Mouse (Mus musculus): Measurements from ENCODE around the gene Lrrc51. TPM values are rescaled to one million over a fixed set of nuclear protein-coding genes. Genes with fewer than 3 reads are reported as not detected.
"Not testable (repeated sequence)": the region's sequence is repeated elsewhere in the genome, so short reads cannot be mapped to it uniquely, and the experiment has no call there.

The Lrrc51 gene
- total RNA-seq (2021), result 1 to 10 TPM; 2.8 to 3.1 TPM
- long read RNA-seq, experiment 1, partial matches to known transcripts, result 2 of 5 reads
- long read RNA-seq, experiment 1, other reads (novel, unspliced or antisense), result 1 of 5 reads
- long read RNA-seq, experiment 2, partial matches to known transcripts, result 1 of 3 reads
- long read RNA-seq, experiment 2, other reads (novel, unspliced or antisense), result 1 of 3 reads

- DNase-seq (ENCODE audit: low spot score in 2 of 2), result peak; percentile 87 to 95
These were observed at the start of gene Lrrc51, which contains the start of gene Numa1 for GRCm38 (mm10) chr7:101933751-101934240. Gene Lrrc51 (minus strand): TSS chr7:101933895. Gene Numa1 (plus strand): TSS chr7:101934111.

GRCm38 (mm10) chr7:101982735-101983134 is 49.0 kb upstream of the Lrrc51 start:
- no peak for DNase-seq (ENCODE audit: low spot score in 2 of 2)

GRCm38 (mm10) chr7:101974505-101974904 is 40.8 kb upstream of the Lrrc51 start:
- DNase-seq (ENCODE audit: low spot score in 2 of 2), result peak in 1 of 2 experiments; percentile 60

GRCm38 (mm10) chr7:101973730-101974129 is 40.0 kb upstream of the Lrrc51 start:
- DNase-seq (ENCODE audit: low spot score in 2 of 2), result no peak

GRCm38 (mm10) chr7:101971721-101972120 is 38.0 kb upstream of the Lrrc51 start:
- DNase-seq (ENCODE audit: low spot score in 2 of 2), result no peak

- peak; percentile 56 to 82 for DNase-seq (ENCODE audit: low spot score in 2 of 2)
These were observed 37.2 kb upstream of the Lrrc51 start for GRCm38 (mm10) chr7:101970821-101971461.

- DNase-seq (ENCODE audit: low spot score in 2 of 2), result peak; percentile 84 to 92
These were observed 36.7 kb upstream of the Lrrc51 start for GRCm38 (mm10) chr7:101970429-101970775.

GRCm38 (mm10) chr7:101969694-101970428 is 36.2 kb upstream of the Lrrc51 start:
- DNase-seq (ENCODE audit: low spot score in 2 of 2), result peak; percentile 67 to 88

- no peak for DNase-seq (ENCODE audit: low spot score in 2 of 2)
These were observed 35.1 kb upstream of the Lrrc51 start for GRCm38 (mm10) chr7:101968751-101969150.

- DNase-seq (ENCODE audit: low spot score in 2 of 2), result no peak
These were observed 33.6 kb upstream of the Lrrc51 start for GRCm38 (mm10) chr7:101967256-101967655.

GRCm38 (mm10) chr7:101965606-101966005 is 31.9 kb upstream of the Lrrc51 start:
- DNase-seq (ENCODE audit: low spot score in 2 of 2), result no peak

- DNase-seq (ENCODE audit: low spot score in 2 of 2), result no peak
These were observed 30.9 kb upstream of the Lrrc51 start for GRCm38 (mm10) chr7:101964551-101964950.

- no peak for DNase-seq (ENCODE audit: low spot score in 2 of 2)
These were observed 29.9 kb upstream of the Lrrc51 start for GRCm38 (mm10) chr7:101963621-101964020.

GRCm38 (mm10) chr7:101962829-101963228 is 29.1 kb upstream of the Lrrc51 start:
- no peak for DNase-seq (ENCODE audit: low spot score in 2 of 2)

GRCm38 (mm10) chr7:101956911-101957310 is 23.2 kb upstream of the Lrrc51 start:
- DNase-seq (ENCODE audit: low spot score in 2 of 2), result no peak

- no peak for DNase-seq (ENCODE audit: low spot score in 2 of 2)
These were observed 22.8 kb upstream of the Lrrc51 start for GRCm38 (mm10) chr7:101956481-101956880.

- DNase-seq (ENCODE audit: low spot score in 2 of 2), result no peak
These were observed 22.2 kb upstream of the Lrrc51 start for GRCm38 (mm10) chr7:101955862-101956261.

- no peak for DNase-seq (ENCODE audit: low spot score in 2 of 2)
These were observed 21.6 kb upstream of the Lrrc51 start for GRCm38 (mm10) chr7:101955276-101955675.

- no peak for DNase-seq (ENCODE audit: low spot score in 2 of 2)
These were observed 20.5 kb upstream of the Lrrc51 start for GRCm38 (mm10) chr7:101954163-101954562.

- DNase-seq (ENCODE audit: low spot score in 2 of 2), result no peak
These were observed 18.4 kb upstream of the Lrrc51 start for GRCm38 (mm10) chr7:101952098-101952497.

GRCm38 (mm10) chr7:101951648-101952047 is 18.0 kb upstream of the Lrrc51 start:
- DNase-seq (ENCODE audit: low spot score in 2 of 2), result no peak

GRCm38 (mm10) chr7:101949008-101949407 is 15.3 kb upstream of the Lrrc51 start:
- DNase-seq (ENCODE audit: low spot score in 2 of 2), result not testable (repeated sequence)
